Mouse (Mus musculus) cerebellum, adult 2 months (tissue): ENCODE measurements around the gene Pcyt2. TPM values are rescaled to one million over a fixed set of nuclear protein-coding genes. Genes with fewer than 3 reads are reported as not detected.
A peak's percentile ranks its signal among the peaks of the same experiment; 100 is the strongest.

ENCODE experiments used
- DNase-seq, 2 experiments: peaks; one replicate each; pipeline ENCODE4 v3.0.0; 2021
- H3K27ac ChIP-seq: fragments of 200-500 bp; 2 replicates; pipeline ENCODE4 v1.5.1; 2012; ENCODE audit warnings: low read length, control low read depth, inconsistent platforms; ENCODE audit not compliant: insufficient read depth
- H3K27me3 ChIP-seq: fragments of 200-500 bp; 2 replicates; pipeline ENCODE4 v1.6.1; 2012; ENCODE audit warnings: inconsistent platforms, mild to moderate bottlenecking, low read length, moderate library complexity; ENCODE audit not compliant: control insufficient read depth, insufficient read depth
- H3K4me1 ChIP-seq: fragments of 200-500 bp; 2 replicates; pipeline ENCODE4 v1.6.1; 2011; ENCODE audit warnings: low read length; ENCODE audit not compliant: control insufficient read depth, insufficient read depth
- H3K4me3 ChIP-seq: fragments of 200-500 bp; replicated peaks from 2 replicates; pipeline ENCODE3; 2011; ENCODE audit warnings: mild to moderate bottlenecking, low read depth, low read length, control low read depth; ENCODE audit not compliant: insufficient read depth
- CTCF ChIP-seq: fragments of 200-500 bp; IDR thresholded peaks from 2 replicates; pipeline ENCODE4 v1.5.1; 2011; ENCODE audit warnings: low read depth, mild to moderate bottlenecking, control low read depth, low read length, moderate library complexity, borderline replicate concordance; ENCODE audit not compliant: insufficient read depth
- POLR2A ChIP-seq: fragments of 200-500 bp; IDR thresholded peaks from 2 replicates; pipeline ENCODE4 v1.6.1; 2011; ENCODE audit warnings: low read length, control low read depth, borderline replicate concordance; ENCODE audit not compliant: insufficient read depth
- WGBS: fragments of 180-500 bp; shearing (Covaris S2); methylation state at CpG from one replicate; pipeline ENCODE4 v1.1.7; 2018; 5-methylcytosine and 5-hydroxymethylcytosine counted together
- polyA plus RNA-seq: library from polyadenylated mRNA; depleted of rRNA; stranded (reverse); fragments of >200 nt; gene quantifications from 2 replicates; pipeline ENCODE4 v1.2.3, GENCODE M21; 2012

The Pcyt2 gene
- polyA plus RNA-seq, 1 experiment = 403 TPM

GRCm38 (mm10) chr11:120581490-120582267 lies 36.1 kb downstream of the Pcyt2 start, which contains the start of gene Arhgdia:
Gene Arhgdia (minus strand): TSS chr11:120581624.
- Histone ChIP-seq H3K27ac (peak within 1 kb of the TSS; percentile 88), H3K27me3 (no peaks in the 10 kb centered on the region), H3K4me3 (peak within 1 kb of the TSS; percentile 73), H3K4me1 (peaks cover 13% of the 10 kb centered on the region)
- 3% methylated on average over 73 of the region's 75 CpGs for WGBS
- TF ChIP-seq CTCF = peak; percentile 28; the same call in 1 of the 2 replicates
- TF ChIP-seq POLR2A = peak; percentile 86
- DNase-seq = peak; percentile 89 to 91

GRCm38 (mm10) chr11:120580871-120581331 lies 36.8 kb downstream of the Pcyt2 start:
- DNase-seq = peak; percentile 52 to 55
- no peaks in the 10 kb centered on the region for H3K27me3 ChIP-seq
- H3K27ac ChIP-seq = peak overlapping the region; percentile 46; the same call in 1 of the 2 replicates
- H3K4me1 ChIP-seq = peaks cover 13% of the 10 kb centered on the region
- under 1% methylated on average over 33 of the region's 44 CpGs for WGBS
- H3K4me3 ChIP-seq = peak overlapping the region; percentile 73
- TF ChIP-seq CTCF = no peak
- no peak for TF ChIP-seq POLR2A

- 18% methylated on average over 7 of the region's 7 CpGs for whole genome bisulfite sequencing
- H3K27ac ChIP-seq = peak overlapping the region; percentile 46; the same call in 1 of the 2 replicates
- peak; percentile 30 to 41 for DNase-seq
- peak overlapping the region; percentile 73 for H3K4me3 ChIP-seq
- H3K4me1 ChIP-seq = peaks cover 13% of the 10 kb centered on the region
- no peaks in the 10 kb centered on the region for H3K27me3 ChIP-seq
- no peak for TF ChIP-seq POLR2A
- no peak for TF ChIP-seq CTCF
Observed at GRCm38 (mm10) chr11:120580190-120580589, 37.5 kb downstream of the Pcyt2 start.

- Histone ChIP-seq H3K27ac (0 out of 2 replicates have a peak overlapping the region, but pooled peaks have one; percentile 46), H3K4me3 (peak overlapping the region; percentile 73), H3K4me1 (peaks cover 13% of the 10 kb centered on the region), H3K27me3 (no peaks in the 10 kb centered on the region)
- DNase-seq = peak; percentile 69 to 83
- TF ChIP-seq POLR2A (no peak), CTCF (peak; percentile 82)
- WGBS = 54% methylated on average over 15 of the region's 15 CpGs
Observed at GRCm38 (mm10) chr11:120579316-120580107, 38.2 kb downstream of the Pcyt2 start.

GRCm38 (mm10) chr11:120578694-120579243 lies 39.0 kb downstream of the Pcyt2 start:
- Histone ChIP-seq H3K27me3 (no peaks in the 10 kb centered on the region), H3K4me3 (no peak overlapping the region), H3K4me1 (peaks cover 13% of the 10 kb centered on the region), H3K27ac (no peak overlapping the region)
- TF ChIP-seq CTCF = no peak
- no peak for TF ChIP-seq POLR2A
- 85% methylated on average over 11 of the region's 11 CpGs for WGBS
- peak; percentile 29 to 30 for DNase-seq

GRCm38 (mm10) chr11:120578024-120578693 lies 39.6 kb downstream of the Pcyt2 start:
- Histone ChIP-seq H3K4me3 (no peak overlapping the region), H3K27me3 (no peaks in the 10 kb centered on the region), H3K4me1 (peaks cover 13% of the 10 kb centered on the region), H3K27ac (no peak overlapping the region)
- no peak for DNase-seq
- WGBS = 54% methylated on average over 10 of the region's 10 CpGs
- TF ChIP-seq POLR2A = no peak
- no peak for TF ChIP-seq CTCF

GRCm38 (mm10) chr11:120577211-120578023 lies 40.3 kb downstream of the Pcyt2 start:
- 71% methylated on average over 7 of the region's 7 CpGs for WGBS
- TF ChIP-seq CTCF (peak; percentile 23; the same call in 1 of the 2 replicates), POLR2A (no peak)
- peak in 1 of 2 experiments; percentile 36 for DNase-seq
- Histone ChIP-seq H3K27me3 (no peaks in the 10 kb centered on the region), H3K27ac (no peak overlapping the region), H3K4me3 (no peak overlapping the region), H3K4me1 (peaks cover 13% of the 10 kb centered on the region)
